Mouse (Mus musculus): ENCODE measurements around the gene Urah. TPM values are rescaled to one million over a fixed set of nuclear protein-coding genes. Genes with fewer than 3 reads are reported as not detected.

The Urah gene
- total RNA-seq, 2 experiments from 2014 or later: 0.70 TPM; not detected in 1

DNA sequence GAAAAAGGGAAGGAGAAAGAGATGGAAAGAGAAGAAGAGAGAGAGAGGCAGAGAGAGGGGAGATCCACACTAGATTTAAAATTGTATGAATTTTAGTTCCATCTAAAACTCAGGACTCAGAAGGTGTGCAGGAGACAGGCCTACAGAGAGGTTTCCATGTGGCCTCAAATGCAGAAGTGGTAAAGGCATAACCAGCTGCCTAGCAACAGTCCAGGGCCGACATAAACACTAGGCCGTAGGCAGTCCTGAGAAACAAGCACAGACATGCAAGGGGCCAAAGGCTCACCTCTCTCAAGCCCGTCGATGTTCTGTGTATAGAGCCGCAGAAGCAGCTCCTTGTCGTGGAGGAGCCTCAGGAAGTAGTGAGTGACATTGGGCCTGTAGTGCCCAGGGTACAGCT lies 42.5 kb downstream of the Urah start:
- no peak for DNase-seq

DNA sequence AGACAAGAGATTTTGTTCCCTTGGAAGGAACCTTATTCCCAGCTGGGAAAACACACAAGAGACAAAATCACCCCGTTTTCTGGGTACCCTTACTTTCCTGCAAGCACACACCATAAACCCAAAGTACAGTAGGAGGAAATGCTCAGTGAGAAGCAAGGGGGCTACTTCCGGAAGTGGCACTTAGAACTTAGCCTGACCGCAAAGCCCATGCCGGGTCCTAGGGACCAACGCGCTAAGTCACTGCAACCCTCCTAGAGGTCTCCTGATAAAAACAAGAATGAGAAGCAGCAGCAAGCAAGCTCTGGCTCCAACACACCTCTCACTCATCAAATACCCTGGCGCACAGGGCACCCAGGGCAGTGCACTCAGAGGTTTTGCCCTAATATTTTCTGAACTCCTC lies 44.5 kb downstream of the Urah start:
- no peak for DNase-seq

DNA sequence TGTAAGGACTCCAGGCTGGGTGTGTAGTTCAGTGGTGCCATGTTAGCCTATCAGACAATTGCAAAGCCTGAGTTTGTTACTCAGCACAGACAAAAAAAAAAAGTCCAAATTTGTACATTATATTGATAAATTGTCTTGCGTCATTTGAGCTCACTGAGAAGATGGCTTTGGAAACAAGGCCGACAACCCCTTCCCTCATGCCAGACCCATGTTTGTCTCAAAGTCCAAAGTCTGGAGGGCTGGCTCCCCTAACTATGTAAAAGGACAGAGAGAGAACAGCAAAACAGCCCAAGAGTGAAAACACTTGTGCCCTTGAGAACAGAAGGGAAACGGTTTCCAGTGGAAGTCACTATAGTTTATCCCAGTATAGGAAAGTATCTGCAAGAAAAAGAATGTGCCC lies 45.6 kb downstream of the Urah start:
- no peak for DNase-seq

DNA sequence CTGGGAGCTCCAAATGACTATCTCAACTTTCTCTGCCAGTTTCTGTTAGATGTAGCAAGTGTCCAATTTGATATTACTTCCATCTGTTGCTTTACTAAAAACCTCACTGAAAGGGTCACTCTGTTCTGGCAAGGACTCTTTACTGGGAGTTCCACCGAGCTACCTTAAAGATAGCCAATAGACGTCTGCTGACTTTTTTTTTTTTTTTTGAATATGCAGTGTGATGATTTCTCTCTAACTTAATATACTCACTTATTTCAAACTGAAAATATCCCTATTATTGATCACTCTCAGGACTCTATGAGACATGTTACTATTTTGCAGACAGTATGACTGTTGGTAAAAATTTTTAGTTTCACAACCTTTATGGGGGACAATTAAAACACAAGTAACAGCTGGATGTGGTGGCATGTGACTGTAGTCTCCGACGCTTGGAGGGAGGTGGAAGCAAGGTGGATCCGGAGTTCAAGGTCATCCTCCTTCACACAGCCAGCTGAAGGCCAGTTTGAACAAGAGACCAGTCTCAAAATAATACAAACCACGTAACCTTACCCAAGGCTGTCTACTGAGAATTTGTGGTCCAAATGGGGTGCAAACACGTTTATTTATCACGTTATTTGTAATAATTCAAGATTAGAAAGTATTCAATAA lies 46.2 kb downstream of the Urah start:
- no peak for DNase-seq

DNA sequence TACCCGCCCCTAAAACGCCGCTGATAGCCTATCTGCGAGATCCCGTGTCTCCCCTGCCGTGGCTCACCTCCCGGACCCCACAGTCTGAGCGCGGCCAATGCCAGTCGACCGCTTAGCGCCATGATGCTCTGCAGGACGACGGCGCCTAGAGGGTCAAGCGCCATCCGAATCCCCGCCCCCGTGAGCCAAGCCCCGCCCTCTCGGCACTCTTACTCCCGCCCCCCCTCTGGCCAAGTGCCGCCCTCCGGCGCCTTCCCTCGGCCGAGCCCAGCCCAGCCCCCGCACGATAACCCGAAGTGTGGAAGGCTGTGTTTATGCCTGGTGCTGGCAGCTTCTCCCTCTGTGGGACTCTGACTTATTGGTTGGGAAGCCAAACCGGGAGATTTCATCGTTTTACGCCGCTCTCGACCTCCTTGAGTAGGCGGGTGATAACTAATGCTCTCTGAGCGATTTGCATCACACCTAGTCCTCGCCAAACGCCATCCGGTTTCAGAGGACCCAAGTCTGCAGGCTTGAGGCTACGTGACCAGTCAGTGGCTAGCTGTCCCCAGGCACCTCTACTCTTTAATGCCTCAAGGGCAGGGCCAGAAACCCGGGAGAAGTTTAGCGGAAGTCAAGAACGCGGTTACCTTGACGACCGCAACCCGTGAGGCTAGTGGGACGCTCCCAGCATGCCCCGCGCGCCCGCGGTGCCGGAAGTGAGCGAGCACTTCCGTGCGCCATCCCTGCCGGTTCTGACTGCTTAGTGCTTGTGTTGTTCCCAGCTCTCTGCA lies 47.1 kb downstream of the Urah start, which contains the start of the genes Psmd13 and Sirt3:
Gene Psmd13, plus strand, starts transcription at position 273 of the 773 bp plus-strand sequence.
Gene Sirt3, minus strand, starts transcription at position 614 of the 773 bp plus-strand sequence.
- DNase-seq: peak; percentile 95 to 98

DNA sequence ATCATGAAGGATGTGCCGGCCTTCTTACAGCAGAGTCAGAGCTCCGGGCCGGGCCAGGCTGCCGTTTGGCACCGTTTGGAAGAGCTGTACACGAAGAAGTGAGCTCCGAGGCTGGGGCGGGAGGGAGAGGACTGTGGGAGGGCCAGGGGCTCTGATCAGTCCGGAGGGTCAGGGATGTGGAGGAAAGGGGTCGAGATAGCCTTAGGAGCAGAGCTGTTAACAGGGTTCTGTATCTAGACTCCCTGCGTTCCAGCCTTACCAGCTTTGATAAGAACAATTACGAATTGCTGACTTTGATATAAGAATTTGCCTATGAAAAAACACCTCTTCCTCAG lies 47.6 kb downstream of the Urah start:
- DNase-seq: no peak

Other genes starting within 250 kb of the Urah start
- not detected for gene Olfr46, start 233.7 kb upstream of the Urah start, total RNA-seq (2021)
- gene Olfr61, start 206.0 kb upstream of the Urah start, total RNA-seq (2021): not detected
- not detected for gene Olfr53, start 188.6 kb upstream of the Urah start, total RNA-seq (2021)
- not detected for gene Olfr539, start 175.1 kb upstream of the Urah start, total RNA-seq (2021)
- gene Olfr45, start 153.1 kb upstream of the Urah start, total RNA-seq (2021): not detected
- gene Olfr541, start 137.8 kb upstream of the Urah start, total RNA-seq (2021): not detected
- 100 to 1,000 TPM; 251 to 279 TPM for gene Cyp2e1, start 71.3 kb upstream of the Urah start, total RNA-seq (2021)
- not detected for gene Syce1, start 47.2 kb upstream of the Urah start, total RNA-seq (2021)
- gene Zfp941, start 12.8 kb upstream of the Urah start, total RNA-seq (2021): 1 to 10 TPM; 2.7 to 3.4 TPM
- not detected for gene Scgb1c1, start 10.5 kb downstream of the Urah start, total RNA-seq (2021)
- under 1 TPM in 1 of 2 experiments, not detected in 1; 0.26 TPM for gene Odf3, start 12.8 kb downstream of the Urah start, total RNA-seq (2021)
- 1 to 10 TPM in 1 of 2 experiments, not detected in 1; 1.3 TPM for gene Gm45785, start 21.3 kb downstream of the Urah start, total RNA-seq (2021)
- gene Ric8a, start 21.9 kb downstream of the Urah start, total RNA-seq (2021): 10 to 100 TPM; 52.7 to 60.4 TPM
- 10 to 100 TPM; 30.5 to 41.4 TPM for gene Bet1l, start 22.6 kb downstream of the Urah start, total RNA-seq (2021)
- 100 to 1,000 TPM; 118 to 127 TPM for gene Psmd13, start 47.0 kb downstream of the Urah start, total RNA-seq (2021)
- gene Sirt3, start 47.3 kb downstream of the Urah start, total RNA-seq (2021): 10 to 100 TPM; 31.3 to 33.8 TPM
- 1,000 to 10,000 TPM in 1 of 2 experiments, 100 to 1,000 TPM in 1; 964 to 1,065 TPM for gene Cox8b, start 65.4 kb downstream of the Urah start, total RNA-seq (2021)
- 1 to 10 TPM in 1 of 2 experiments, under 1 TPM in 1; 0.99 to 1.1 TPM for gene Nlrp6, start 85.9 kb downstream of the Urah start, total RNA-seq (2021)
- 10 to 100 TPM; 35.8 to 38.1 TPM for gene Pgghg, start 106.4 kb downstream of the Urah start, total RNA-seq (2021)
- 1 to 10 TPM in 1 of 2 experiments, under 1 TPM in 1; 0.63 to 1.7 TPM for gene Ifitm5, start 115.3 kb downstream of the Urah start, total RNA-seq (2021)
- gene Gm45717, start 120.9 kb downstream of the Urah start, total RNA-seq (2021): not detected
- gene Ifitm2, start 121.0 kb downstream of the Urah start, total RNA-seq (2021): 100 to 1,000 TPM; 430 to 633 TPM
- 1 to 10 TPM; 5.5 to 7.3 TPM for gene Ifitm1, start 132.2 kb downstream of the Urah start, total RNA-seq (2021)
- gene Ifitm3, start 175.8 kb downstream of the Urah start, total RNA-seq (2021): 100 to 1,000 TPM; 135 to 191 TPM
- gene Ifitm6, start 182.9 kb downstream of the Urah start, total RNA-seq (2021): under 1 TPM in 1 of 2 experiments, not detected in 1; 0.99 TPM
- not detected for gene Gm17387, start 194.1 kb downstream of the Urah start, total RNA-seq (2021)
- gene B4galnt4, start 226.1 kb downstream of the Urah start, total RNA-seq (2021): under 1 TPM; 0.83 to 0.95 TPM
- 1 to 10 TPM; 1.4 to 1.5 TPM for gene Pkp3, start 243.2 kb downstream of the Urah start, total RNA-seq (2021)